Mouse (Mus musculus) midbrain, postnatal 0 days (tissue): Measurements from ENCODE around the gene Prkaca. TPM values are rescaled to one million over a fixed set of nuclear protein-coding genes. Genes with fewer than 3 reads are reported as not detected.

ENCODE experiments used
- ATAC-seq: fragments of 200-750 bp; cut with Nextera tagmentation; 2 replicates; pipeline ENCODE4 v1.8.0; 2017; ENCODE audit warnings: moderate number of reproducible peaks, mild to moderate bottlenecking, moderate TSS enrichment, moderate library complexity; ENCODE audit not compliant: low FRiP score
- DNase-seq: peaks from one replicate; pipeline ENCODE4 v3.0.0-alpha.2; 2015; ENCODE audit warnings: low spot score
- H3K27ac ChIP-seq: fragments of 300-500 bp; sonication (generic); 2 replicates; pipeline ENCODE4 v1.5.1; 2014; ENCODE audit warnings: low read depth, mild to moderate bottlenecking, low read length, mixed read lengths
- H3K27me3 ChIP-seq: fragments of 300-500 bp; sonication (generic); 2 replicates; pipeline ENCODE4 v1.6.1; 2014; ENCODE audit warnings: low read length, control low read depth, mixed read lengths; ENCODE audit not compliant: insufficient read depth
- H3K36me3 ChIP-seq: fragments of 300-500 bp; sonication (generic); 2 replicates; pipeline ENCODE4 v1.6.1; 2014; ENCODE audit warnings: low read length, control low read depth, mixed read lengths; ENCODE audit not compliant: insufficient read depth
- H3K4me1 ChIP-seq: fragments of 300-500 bp; sonication (generic); 2 replicates; pipeline ENCODE4 v1.6.1; 2014; ENCODE audit warnings: mild to moderate bottlenecking, control low read depth, antibody characterized with exemption, low read length, mixed read lengths; ENCODE audit not compliant: insufficient read depth
- H3K4me2 ChIP-seq: fragments of 300-500 bp; sonication (generic); 2 replicates; pipeline ENCODE4 v1.6.1; 2014; ENCODE audit warnings: low read depth, mild to moderate bottlenecking, low read length, mixed read lengths; ENCODE audit not compliant: poor library complexity, severe bottlenecking
- H3K4me3 ChIP-seq: fragments of 300-500 bp; sonication (generic); 2 replicates; pipeline ENCODE4 v1.5.1; 2014; ENCODE audit warnings: low read depth, mild to moderate bottlenecking, low read length, moderate library complexity
- H3K9ac ChIP-seq: fragments of 300-500 bp; sonication (generic); replicated peaks from 2 replicates; pipeline ENCODE4 v1.6.1; 2014; ENCODE audit warnings: mild to moderate bottlenecking, low read length, moderate library complexity, mixed read lengths; ENCODE audit not compliant: poor library complexity, severe bottlenecking
- H3K9me3 ChIP-seq: fragments of 300-500 bp; sonication (generic); 2 replicates; pipeline ENCODE4 v1.6.1; 2016; ENCODE audit warnings: low read length, control low read depth
- CTCF ChIP-seq: IDR thresholded peaks from 2 replicates; pipeline ENCODE4 v1.5.1; 2016; ENCODE audit warnings: antibody characterized with exemption, mild to moderate bottlenecking
- WGBS: fragments of 180-500 bp; shearing (Covaris S2); extraction: QIAGEN DNeasy Blood & Tissue Kit; methylation state at CpG from one replicate; pipeline ENCODE4 v1.1.7; 2014; 5-methylcytosine and 5-hydroxymethylcytosine counted together
- polyA plus RNA-seq: library from polyadenylated mRNA; unstranded; fragments of >200 nt; fragmentation: Nextera tagmentation; extraction: Ambion mirVana; gene quantifications from 2 replicates; pipeline ENCODE4 v1.2.1, GENCODE M21; 2015
- total RNA-seq: library from RNA; depleted of rRNA; stranded (reverse); fragments of >200 nt; gene quantifications from 2 replicates; pipeline ENCODE4 v1.2.3, GENCODE M21; 2014; rRNA removed

Prkaca gene
- 190 and 218 TPM in 2 replicates for total RNA-seq
- polyA plus RNA-seq = 253 and 259 TPM in 2 replicates

DNA sequence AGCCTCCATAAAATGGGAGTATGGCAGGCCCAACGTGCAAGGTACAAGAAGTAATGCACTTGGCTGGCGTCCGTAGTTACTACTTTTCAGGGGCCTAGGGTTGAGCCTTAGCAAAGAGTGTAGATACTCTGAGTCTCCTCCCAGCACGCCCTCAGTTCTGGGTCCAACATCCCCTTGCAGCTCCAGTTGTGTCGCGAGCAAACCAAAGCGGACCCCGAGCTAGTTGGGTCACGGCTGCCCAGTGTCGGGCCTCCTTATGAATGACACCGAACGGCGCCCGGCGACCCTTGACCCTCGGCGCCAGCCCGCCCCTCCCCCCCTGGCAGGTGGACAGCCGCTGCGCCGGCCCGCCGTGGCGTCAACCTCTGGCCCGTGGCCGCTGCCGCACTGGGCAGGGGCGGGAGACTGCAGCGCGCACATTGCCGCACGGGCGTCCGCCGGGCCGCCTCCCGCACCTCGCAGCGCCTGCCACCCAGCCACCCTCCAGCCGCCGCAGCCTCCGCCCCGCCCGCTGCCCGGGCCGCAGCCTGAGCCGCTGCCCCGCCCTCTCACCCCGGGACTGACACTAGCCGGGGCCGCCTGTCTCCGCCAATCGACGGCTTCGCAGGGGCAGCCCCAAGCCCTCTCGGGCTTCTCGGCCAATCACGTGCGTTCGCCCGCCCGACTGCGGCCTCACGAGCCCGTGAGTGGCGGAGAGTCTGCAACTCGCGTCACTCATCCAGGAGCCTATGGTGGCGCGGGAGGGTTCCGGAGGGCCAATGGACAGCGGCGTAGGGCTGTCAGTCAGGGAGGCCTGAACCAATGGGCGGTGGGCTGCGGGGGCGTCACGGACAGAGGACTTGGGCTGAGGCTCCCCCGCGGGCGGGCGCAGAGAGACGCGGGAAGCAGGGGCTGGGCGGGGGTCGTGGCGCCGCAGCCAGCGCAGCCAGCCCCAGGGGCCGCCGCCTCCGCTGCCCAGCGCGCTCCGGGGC lies at the start of gene Prkaca:
Prkaca (plus strand) TSS at position 844 of the 971 bp plus-strand sequence.
- no peak for TF ChIP-seq CTCF
- Histone ChIP-seq H3K27ac (peak within 1 kb of the TSS; percentile 78), H3K9me3 (no peaks in the 10 kb centered on the region), H3K4me1 (peaks cover 19% of the 10 kb centered on the region; the same call in 1 of the 2 replicates), H3K9ac (peak within 1 kb of the TSS; percentile 84), H3K27me3 (no peaks in the 10 kb centered on the region), H3K4me2 (peak within 1 kb of the TSS; percentile 91), H3K4me3 (peak within 1 kb of the TSS; percentile 95), H3K36me3 (no peaks in the 10 kb centered on the region)
- WGBS = under 1% methylated on average over 46 of the region's 94 CpGs
- DNase-seq (peak; percentile 99), ATAC-seq (peak; percentile 100)

DNA sequence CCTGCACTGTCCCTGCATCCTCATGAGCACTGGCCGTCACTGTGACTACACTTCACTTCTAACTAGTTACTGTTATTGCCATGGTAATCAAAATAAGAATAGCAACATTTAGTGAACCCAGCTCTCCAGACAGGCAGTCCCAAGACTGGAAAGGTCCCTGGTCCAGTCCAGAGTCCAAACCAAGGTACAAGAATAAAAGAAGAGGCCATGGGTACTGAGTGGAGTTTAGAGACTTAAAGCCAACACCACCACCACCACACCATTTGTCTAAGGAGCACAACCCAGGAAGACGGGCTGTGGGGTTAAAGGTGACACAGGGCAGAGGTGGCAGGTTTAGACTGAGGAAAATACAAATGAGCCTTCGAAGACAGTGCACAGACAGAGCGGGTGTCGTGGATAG lies 48.2 kb upstream of the Prkaca start:
- no peaks in the 10 kb centered on the region for H3K4me1 ChIP-seq
- H3K9me3 ChIP-seq = no peaks in the 10 kb centered on the region
- no peak for ATAC-seq
- no peak for DNase-seq
- H3K27ac ChIP-seq = no peak overlapping the region
- TF ChIP-seq CTCF = no peak
- H3K36me3 ChIP-seq = peaks cover 84% of the 10 kb centered on the region
- H3K4me3 ChIP-seq = no peak overlapping the region
- no peak overlapping the region for H3K4me2 ChIP-seq
- no peak overlapping the region for H3K9ac ChIP-seq
- WGBS = 92% methylated on average over 5 of the region's 5 CpGs
- H3K27me3 ChIP-seq = no peaks in the 10 kb centered on the region

DNA sequence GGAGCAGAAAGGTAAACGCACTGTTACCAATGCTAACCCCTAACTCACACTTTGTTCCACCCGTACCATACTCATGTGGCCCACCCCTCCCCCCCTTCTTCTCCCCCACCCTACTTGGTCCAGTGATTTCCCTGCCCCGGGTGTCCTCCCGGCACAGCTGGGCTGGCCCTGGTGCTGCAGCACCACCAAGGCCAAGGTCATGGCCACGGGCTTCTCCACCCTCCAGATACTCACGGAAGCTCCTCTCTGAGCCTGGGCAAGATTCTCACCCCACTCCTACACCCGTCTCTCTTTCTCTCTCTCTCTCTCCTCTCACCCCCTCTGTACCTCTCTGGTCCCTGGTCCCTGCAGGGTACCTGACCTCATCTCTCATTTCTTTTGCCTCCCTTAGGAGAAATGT lies 46.5 kb upstream of the Prkaca start:
- 68% methylated on average over 7 of the region's 7 CpGs for WGBS
- DNase-seq = no peak
- no peak overlapping the region for H3K4me2 ChIP-seq
- H3K36me3 ChIP-seq = peaks cover 88% of the 10 kb centered on the region
- ATAC-seq = no peak
- no peak overlapping the region for H3K27ac ChIP-seq
- H3K9me3 ChIP-seq = no peaks in the 10 kb centered on the region
- H3K4me1 ChIP-seq = no peaks in the 10 kb centered on the region
- TF ChIP-seq CTCF = no peak
- no peak overlapping the region for H3K4me3 ChIP-seq
- no peaks in the 10 kb centered on the region for H3K27me3 ChIP-seq
- H3K9ac ChIP-seq = no peak overlapping the region

DNA sequence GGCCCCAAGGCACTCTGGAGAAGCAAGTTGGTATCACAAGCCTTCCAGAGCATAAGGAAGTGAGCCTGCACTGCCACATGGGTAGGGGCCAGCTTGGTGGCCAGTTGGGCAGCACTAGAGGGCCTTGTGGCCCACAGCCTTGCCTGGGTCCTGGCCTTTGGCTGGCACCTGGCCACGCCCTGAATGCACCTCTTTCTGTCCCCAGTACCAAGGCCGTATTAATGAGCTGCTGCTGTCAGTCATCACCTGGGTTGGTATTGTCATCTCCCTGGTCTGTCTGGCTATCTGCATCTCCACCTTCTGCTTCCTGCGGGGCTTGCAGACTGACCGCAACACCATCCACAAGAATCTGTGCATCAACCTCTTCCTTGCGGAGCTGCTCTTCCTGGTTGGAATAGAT lies 38.6 kb upstream of the Prkaca start:
- Histone ChIP-seq H3K4me2 (no peak overlapping the region), H3K9me3 (no peaks in the 10 kb centered on the region), H3K27me3 (no peaks in the 10 kb centered on the region), H3K4me1 (no peaks in the 10 kb centered on the region), H3K36me3 (peaks cover 100% of the 10 kb centered on the region), H3K4me3 (no peak overlapping the region), H3K9ac (no peak overlapping the region), H3K27ac (no peak overlapping the region)
- 95% methylated on average over 5 of the region's 5 CpGs for WGBS
- no peak for DNase-seq
- ATAC-seq = no peak
- no peak for TF ChIP-seq CTCF

DNA sequence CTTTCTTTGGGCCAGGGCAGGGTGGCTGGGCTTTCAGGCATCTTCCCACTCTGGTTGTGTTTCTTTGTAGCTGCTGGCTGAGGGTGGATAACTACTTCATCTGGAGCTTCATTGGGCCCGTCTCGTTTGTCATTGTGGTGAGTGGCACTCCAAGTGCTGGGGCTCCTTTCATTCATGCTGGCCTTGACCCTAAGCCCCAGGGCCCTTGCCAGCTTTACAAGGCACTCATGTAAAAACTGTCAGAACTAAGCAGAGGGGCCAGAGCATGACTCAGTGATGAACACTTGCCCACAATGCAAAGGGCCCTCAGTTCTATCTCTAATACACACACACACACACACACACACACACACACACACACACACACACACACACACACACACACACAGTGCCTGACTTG lies 37.8 kb upstream of the Prkaca start:
- ATAC-seq = no peak
- Histone ChIP-seq H3K9me3 (no peaks in the 10 kb centered on the region), H3K9ac (no peak overlapping the region), H3K4me2 (no peak overlapping the region), H3K36me3 (peaks cover 95% of the 10 kb centered on the region), H3K27ac (no peak overlapping the region), H3K4me3 (no peak overlapping the region), H3K27me3 (no peaks in the 10 kb centered on the region), H3K4me1 (no peaks in the 10 kb centered on the region)
- DNase-seq = no peak
- no peak for TF ChIP-seq CTCF
- 97% methylated on average over 2 of the region's 2 CpGs for WGBS

DNA sequence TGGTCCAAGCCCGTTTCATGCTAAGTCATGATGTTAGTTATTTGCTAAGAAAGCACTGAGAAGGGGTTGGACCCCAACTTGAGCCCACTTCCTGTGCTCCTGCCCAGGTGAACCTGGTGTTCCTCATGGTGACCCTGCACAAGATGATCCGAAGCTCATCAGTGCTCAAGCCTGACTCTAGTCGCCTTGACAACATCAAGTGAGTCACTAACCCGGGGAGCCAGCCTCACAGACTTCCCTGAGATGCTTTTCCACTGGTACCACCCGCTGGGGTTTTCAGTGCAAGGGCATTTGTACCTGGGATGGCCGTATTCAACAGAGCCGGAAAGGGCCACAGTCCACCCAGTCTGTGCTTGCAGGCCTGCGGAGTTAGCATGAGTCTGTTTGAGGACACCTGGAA lies 37.4 kb upstream of the Prkaca start:
- Histone ChIP-seq H3K9me3 (no peaks in the 10 kb centered on the region), H3K27ac (no peak overlapping the region), H3K4me3 (no peak overlapping the region), H3K9ac (no peak overlapping the region), H3K36me3 (peaks cover 94% of the 10 kb centered on the region), H3K27me3 (no peaks in the 10 kb centered on the region), H3K4me1 (no peaks in the 10 kb centered on the region), H3K4me2 (no peak overlapping the region)
- no peak for TF ChIP-seq CTCF
- 92% methylated on average over 8 of the region's 8 CpGs for WGBS
- DNase-seq = no peak
- no peak for ATAC-seq
